Mouse (Mus musculus): ENCODE results near the gene Tomm40.
"Not testable (repeated sequence)": the region's sequence is repeated elsewhere in the genome, so short reads cannot be mapped to it uniquely, and the experiment has no call there.

Tomm40 gene

GRCm38 (mm10) chr7:19686927-19687583, 28.2 kb downstream of the Tomm40 start:
- not testable (repeated sequence) for DNase-seq (ENCODE audit: low spot score in 2 of 2)

GRCm38 (mm10) chr7:19686521-19686920, 28.7 kb downstream of the Tomm40 start:
- DNase-seq (ENCODE audit: low spot score in 2 of 2), result no peak

DNA sequence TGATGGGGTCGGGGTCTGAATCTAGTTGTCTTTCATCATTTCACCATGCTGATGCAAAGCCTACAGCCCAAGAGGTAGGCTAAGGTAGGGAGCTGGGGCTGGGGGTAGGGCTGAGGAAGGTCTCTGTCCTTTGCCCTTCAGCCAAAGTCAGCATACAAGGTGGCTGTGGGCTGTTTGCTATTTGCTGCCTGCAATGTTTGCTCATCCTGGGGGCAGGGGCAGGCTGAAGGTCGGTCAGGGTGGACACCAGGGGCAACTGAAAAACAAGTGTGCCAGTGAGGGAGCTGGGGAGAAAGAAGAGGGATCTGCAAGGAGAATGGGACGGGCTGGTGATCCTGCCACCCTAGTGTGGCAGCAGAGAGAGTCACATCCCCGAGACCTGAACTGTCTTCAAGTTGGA, 29.9 kb downstream of the Tomm40 start:
- no peak for DNase-seq (ENCODE audit: low spot score in 2 of 2)

GRCm38 (mm10) chr7:19683771-19684201, 31.5 kb downstream of the Tomm40 start:
- DNase-seq (ENCODE audit: low spot score in 2 of 2), result peak; percentile 62 to 68

GRCm38 (mm10) chr7:19682979-19683378, 32.3 kb downstream of the Tomm40 start:
- no peak for DNase-seq (ENCODE audit: low spot score in 2 of 2)

- no peak for DNase-seq (ENCODE audit: low spot score in 2 of 2)
Observed at GRCm38 (mm10) chr7:19681202-19681694, 34.0 kb downstream of the Tomm40 start, which contains the start of the genes Gm44805 and Apoc4. Gene Gm44805, minus strand, starts transcription at chr7:19681423. Gene Apoc4, minus strand, starts transcription at chr7:19681479.

GRCm38 (mm10) chr7:19680702-19681101, 34.5 kb downstream of the Tomm40 start:
- DNase-seq (ENCODE audit: low spot score in 2 of 2), result no peak

- no peak for DNase-seq (ENCODE audit: low spot score in 2 of 2)
Observed at GRCm38 (mm10) chr7:19678901-19679300, 36.3 kb downstream of the Tomm40 start.

DNA sequence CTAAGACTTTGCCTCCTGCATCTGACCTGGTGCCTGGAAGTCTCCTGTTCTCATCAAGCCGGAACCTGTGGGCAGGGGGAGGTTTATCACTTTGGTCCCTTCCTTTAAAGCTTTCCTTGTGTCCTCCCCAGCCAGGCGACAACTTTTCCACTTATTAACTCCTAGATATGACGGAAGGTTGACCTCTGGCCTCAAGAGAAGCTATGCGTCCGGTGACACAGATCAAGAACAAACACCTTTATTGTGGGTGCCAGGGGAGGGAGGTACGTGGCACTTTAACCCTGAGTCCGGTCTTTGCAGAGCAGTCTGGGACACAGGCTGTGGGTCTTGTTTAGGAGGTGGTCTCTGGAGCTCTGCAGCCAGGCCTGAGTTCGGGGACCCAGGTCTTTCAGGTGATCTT, 37.4 kb downstream of the Tomm40 start, which contains the start of gene Apoc2:
Apoc2 (minus strand) TSS at position 70 of the 400 bp plus-strand sequence.
- DNase-seq (ENCODE audit: low spot score in 2 of 2), result no peak

- no peak for DNase-seq (ENCODE audit: low spot score in 2 of 2)
Observed at GRCm38 (mm10) chr7:19676662-19677061, 38.6 kb downstream of the Tomm40 start.

DNA sequence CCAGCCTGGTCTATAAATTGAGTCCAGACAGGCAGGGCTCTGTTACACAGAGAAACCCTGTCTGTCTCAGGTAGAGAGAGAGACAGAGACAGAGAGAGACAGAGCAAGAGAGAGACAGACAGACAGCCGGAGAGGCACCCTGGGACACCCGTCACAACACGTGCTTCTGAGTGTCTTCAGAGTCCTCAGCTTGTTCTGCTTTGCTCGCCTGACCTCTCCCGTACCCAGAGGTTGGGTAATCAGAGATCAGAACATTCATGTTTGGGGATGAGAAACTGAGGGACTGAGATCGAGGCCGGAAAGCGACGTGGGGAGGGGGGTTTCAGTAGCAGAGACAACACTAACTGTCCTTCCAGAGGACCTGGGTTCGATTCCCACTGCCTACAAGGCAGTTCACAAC, 39.4 kb downstream of the Tomm40 start:
- no peak for DNase-seq (ENCODE audit: low spot score in 2 of 2)

- no peak for DNase-seq (ENCODE audit: low spot score in 2 of 2)
Observed at GRCm38 (mm10) chr7:19673083-19673699, 42.0 kb downstream of the Tomm40 start.

DNA sequence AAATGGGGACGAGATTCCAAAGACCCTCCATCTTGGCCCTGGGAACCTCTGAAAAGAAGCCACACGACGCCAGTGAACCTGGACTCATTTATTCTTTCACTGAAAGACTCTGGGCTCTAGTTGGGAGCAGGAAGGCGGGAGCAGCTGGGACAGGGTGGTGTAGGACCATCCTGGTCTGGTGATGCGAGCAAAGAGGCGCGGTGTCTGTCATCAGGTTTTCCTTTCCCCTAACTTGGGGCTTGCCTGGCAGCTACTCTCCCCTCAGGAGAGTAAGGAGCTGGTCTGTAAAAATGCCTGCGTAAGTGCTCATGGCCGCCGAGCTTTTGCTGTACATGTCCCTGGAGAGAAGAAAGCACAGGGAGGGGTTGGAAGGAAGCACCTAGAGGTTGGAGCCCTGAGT, 43.7 kb downstream of the Tomm40 start:
- DNase-seq (ENCODE audit: low spot score in 2 of 2), result no peak

DNA sequence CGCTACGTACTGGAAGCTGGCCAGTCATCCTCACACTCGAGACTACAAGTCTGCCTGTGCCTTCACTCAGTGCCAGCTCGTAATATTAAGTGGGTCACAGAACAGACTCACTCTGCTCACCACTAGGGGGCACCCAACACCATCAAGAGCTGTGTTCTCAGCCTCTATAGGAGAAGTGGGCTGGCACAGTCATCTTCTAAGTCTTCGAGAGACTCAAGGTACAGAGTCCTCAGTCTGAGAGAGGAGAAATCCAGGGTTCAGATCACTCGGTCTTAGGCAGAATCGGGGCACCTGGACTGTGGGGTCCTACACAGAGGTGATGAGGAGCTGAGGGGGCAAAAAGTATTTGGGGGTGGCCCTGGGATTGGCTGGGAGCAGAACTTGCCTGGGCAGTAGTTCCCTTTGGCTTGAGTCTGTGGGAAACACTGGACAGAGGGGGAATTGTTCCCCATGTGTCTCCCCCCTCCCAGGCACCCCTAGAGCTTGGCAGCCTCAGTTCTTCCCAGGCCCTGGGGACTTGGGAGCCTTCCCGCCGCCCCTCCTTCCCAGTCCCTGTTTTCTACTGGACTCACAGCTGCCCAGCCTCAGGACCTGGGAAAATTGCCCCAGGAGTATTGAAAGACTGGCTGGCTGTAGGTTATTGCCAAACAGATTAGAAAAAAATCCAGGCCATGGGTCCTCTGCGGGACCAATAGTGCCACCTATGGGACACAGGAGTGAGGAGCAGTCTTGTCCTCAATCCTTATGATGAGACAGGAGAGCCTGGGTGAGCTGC, 46.1 kb downstream of the Tomm40 start:
- peak; percentile 90 to 93 for DNase-seq (ENCODE audit: low spot score in 2 of 2)

- DNase-seq (ENCODE audit: low spot score in 2 of 2), result peak; percentile 50 to 66
Observed at GRCm38 (mm10) chr7:19667434-19667833, 47.8 kb downstream of the Tomm40 start.

DNA sequence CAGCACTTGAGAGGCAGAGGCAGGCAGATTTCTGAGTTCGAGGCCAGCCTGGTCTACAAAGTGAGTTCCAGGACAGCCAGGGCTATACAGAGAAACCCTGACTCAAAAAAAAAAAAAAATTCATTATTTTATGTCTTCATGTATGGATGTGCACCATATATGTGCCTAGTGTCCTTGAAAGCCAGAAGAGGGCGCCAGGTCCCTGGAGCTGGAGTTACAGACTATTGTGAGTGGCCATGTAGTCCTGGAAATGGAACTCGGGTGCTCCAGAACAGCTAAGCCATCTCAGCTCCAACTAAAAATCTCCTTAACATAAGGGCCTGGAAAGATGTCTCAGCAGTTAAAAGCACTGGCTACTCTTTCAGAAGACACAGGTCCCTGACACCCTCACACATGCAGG, 48.5 kb downstream of the Tomm40 start:
- DNase-seq (ENCODE audit: low spot score in 2 of 2), result no peak

- peak; percentile 95 to 97 for DNase-seq (ENCODE audit: low spot score in 2 of 2)
Observed at GRCm38 (mm10) chr7:19664955-19665841, 50.0 kb downstream of the Tomm40 start, which contains the start of gene Clptm1. Gene Clptm1, minus strand, starts transcription at chr7:19665033.

- no peak for DNase-seq (ENCODE audit: low spot score in 2 of 2)
Observed at GRCm38 (mm10) chr7:19664455-19664954, 50.7 kb downstream of the Tomm40 start.

GRCm38 (mm10) chr7:19663940-19664339, 51.3 kb downstream of the Tomm40 start:
- DNase-seq (ENCODE audit: low spot score in 2 of 2), result no peak

GRCm38 (mm10) chr7:19652614-19653013, 62.6 kb downstream of the Tomm40 start:
- no peak for DNase-seq (ENCODE audit: low spot score in 2 of 2)

Measured in spleen, postnatal 36 days (tissue).